Mouse (Mus musculus): ENCODE results near the gene Pde4d. TPM values are rescaled to one million over a fixed set of nuclear protein-coding genes. Genes with fewer than 3 reads are reported as not detected.

The Pde4d gene
- polyA plus RNA-seq, 1 experiment from 2014 or later = 14.9 TPM

DNA sequence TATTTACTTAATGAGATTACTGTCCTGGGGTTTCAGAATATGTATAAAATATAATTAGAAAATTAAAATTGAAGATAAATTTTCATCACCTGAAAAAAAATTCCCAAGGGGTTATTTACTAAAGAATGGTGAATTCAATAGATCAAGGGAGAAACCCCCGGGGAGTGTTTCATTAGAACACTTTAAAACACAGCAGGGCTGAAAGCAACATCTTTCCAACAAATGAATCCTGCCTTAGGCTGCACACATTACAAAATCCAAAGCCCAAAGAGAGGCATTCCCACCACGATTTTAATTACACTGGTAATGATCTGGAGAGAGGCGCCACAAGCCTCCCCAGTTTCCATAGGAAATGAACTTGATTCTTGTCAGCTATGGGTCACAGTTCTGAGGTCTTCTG is 1205.6 kb downstream of the Pde4d start:
- Histone ChIP-seq H3K27me3 (ENCODE audit: control insufficient read depth, insufficient read depth, low read depth, low read length) (no peaks in the 10 kb centered on the region), H3K36me3 (ENCODE audit: control insufficient read depth, insufficient read depth, low read length) (no peaks in the 10 kb centered on the region), H3K4me2 (ENCODE audit: low read depth, low read length) (no peak overlapping the region), H3K4me3 (ENCODE audit: low read length) (no peak overlapping the region), H3K4me1 (replicated peaks; ENCODE audit: control insufficient read depth, insufficient read depth, low read length) (no peaks in the 10 kb centered on the region), H3K27ac (ENCODE audit: low read length) (no peak overlapping the region), H3K9ac (ENCODE audit: low read length) (no peak overlapping the region), H3K9me3 (ENCODE audit: control insufficient read depth, low read length) (no peaks in the 10 kb centered on the region)
- no peak for ATAC-seq (ENCODE audit: low read depth)
- whole genome bisulfite sequencing = 75% methylated on average over 3 of the region's 3 CpGs

DNA sequence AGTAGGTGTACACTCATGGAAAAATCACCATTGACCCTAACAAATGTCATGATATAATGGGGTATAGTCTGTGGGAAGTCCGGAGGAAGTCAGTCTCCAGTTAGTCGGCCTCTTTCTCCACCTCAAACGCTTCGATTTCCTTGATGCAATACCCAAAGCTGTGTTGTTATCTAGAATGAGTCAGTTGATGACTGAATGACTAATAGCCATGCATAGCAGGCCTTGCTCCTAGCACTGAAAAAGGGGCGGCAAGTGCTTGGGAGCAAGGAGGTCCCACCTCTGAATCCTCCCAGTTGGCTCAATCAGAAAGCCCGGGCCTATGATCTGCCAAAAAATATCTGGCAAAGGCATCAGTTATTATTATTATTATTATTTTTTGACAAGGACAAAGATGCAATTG is 1209.4 kb downstream of the Pde4d start:
- no peaks in the 10 kb centered on the region for H3K9me3 ChIP-seq (ENCODE audit: control insufficient read depth, low read length)
- H3K9ac ChIP-seq (ENCODE audit: low read length) = no peak overlapping the region
- no peak overlapping the region for H3K4me2 ChIP-seq (ENCODE audit: low read depth, low read length)
- no peaks in the 10 kb centered on the region for H3K27me3 ChIP-seq (ENCODE audit: control insufficient read depth, insufficient read depth, low read depth, low read length)
- no peaks in the 10 kb centered on the region for H3K36me3 ChIP-seq (ENCODE audit: control insufficient read depth, insufficient read depth, low read length)
- WGBS = 38% methylated on average over 6 of the region's 6 CpGs
- H3K4me1 ChIP-seq (replicated peaks; ENCODE audit: control insufficient read depth, insufficient read depth, low read length) = no peaks in the 10 kb centered on the region
- H3K4me3 ChIP-seq (ENCODE audit: low read length) = no peak overlapping the region
- H3K27ac ChIP-seq (ENCODE audit: low read length) = no peak overlapping the region
- no peak for ATAC-seq (ENCODE audit: low read depth)

DNA sequence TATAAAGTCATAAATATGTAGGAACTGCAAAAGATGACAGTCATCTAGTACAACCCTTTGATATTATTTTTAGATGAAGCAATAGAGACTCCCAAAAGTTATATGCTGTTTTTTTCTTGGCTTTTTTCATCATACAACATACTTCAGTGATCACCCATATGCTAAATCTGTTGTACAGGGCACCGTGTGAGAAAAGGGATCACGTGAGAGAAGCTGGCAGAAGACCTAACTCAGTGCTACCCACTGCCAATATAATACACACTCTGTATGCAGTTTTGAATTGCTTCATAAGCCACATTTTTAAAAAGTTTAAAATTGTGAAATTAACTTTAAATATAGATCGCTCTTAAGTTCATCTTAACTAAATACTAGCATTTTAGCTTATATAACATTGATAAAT is 1211.6 kb downstream of the Pde4d start:
- WGBS = 88% methylated on average over 3 of the region's 3 CpGs
- Histone ChIP-seq H3K9me3 (ENCODE audit: control insufficient read depth, low read length) (no peaks in the 10 kb centered on the region), H3K4me1 (replicated peaks; ENCODE audit: control insufficient read depth, insufficient read depth, low read length) (peaks cover 8% of the 10 kb centered on the region), H3K9ac (ENCODE audit: low read length) (no peak overlapping the region), H3K4me2 (ENCODE audit: low read depth, low read length) (no peak overlapping the region), H3K27ac (ENCODE audit: low read length) (no peak overlapping the region), H3K27me3 (ENCODE audit: control insufficient read depth, insufficient read depth, low read depth, low read length) (no peaks in the 10 kb centered on the region), H3K36me3 (ENCODE audit: control insufficient read depth, insufficient read depth, low read length) (no peaks in the 10 kb centered on the region), H3K4me3 (ENCODE audit: low read length) (no peak overlapping the region)
- ATAC-seq (ENCODE audit: low read depth) = no peak

DNA sequence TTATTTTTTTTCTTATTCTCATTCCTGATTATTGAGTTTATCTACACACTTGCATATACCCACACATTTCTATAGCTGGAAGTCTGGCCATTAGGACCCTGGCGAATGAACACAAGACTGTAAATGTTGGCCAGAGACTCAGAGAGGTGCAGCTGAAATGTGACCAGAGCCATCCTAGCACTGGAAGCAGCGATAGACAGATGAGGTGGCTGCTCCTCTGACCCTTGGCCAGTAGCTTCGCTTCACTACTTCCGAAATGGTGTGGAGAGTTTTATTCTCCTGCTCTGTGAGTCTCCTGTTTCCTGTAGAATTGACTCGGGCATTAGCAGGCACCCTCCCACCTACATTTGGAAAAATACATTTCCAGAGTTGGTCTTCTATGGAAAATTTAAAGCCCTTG is 1212.4 kb downstream of the Pde4d start:
- no peak for ATAC-seq (ENCODE audit: low read depth)
- Histone ChIP-seq H3K9ac (ENCODE audit: low read length) (no peak overlapping the region), H3K4me3 (ENCODE audit: low read length) (no peak overlapping the region), H3K4me1 (replicated peaks; ENCODE audit: control insufficient read depth, insufficient read depth, low read length) (peaks cover 8% of the 10 kb centered on the region), H3K36me3 (ENCODE audit: control insufficient read depth, insufficient read depth, low read length) (no peaks in the 10 kb centered on the region), H3K9me3 (ENCODE audit: control insufficient read depth, low read length) (no peaks in the 10 kb centered on the region), H3K27ac (ENCODE audit: low read length) (no peak overlapping the region), H3K4me2 (ENCODE audit: low read depth, low read length) (no peak overlapping the region), H3K27me3 (ENCODE audit: control insufficient read depth, insufficient read depth, low read depth, low read length) (no peaks in the 10 kb centered on the region)
- WGBS = 41% methylated on average over 5 of the region's 5 CpGs

DNA sequence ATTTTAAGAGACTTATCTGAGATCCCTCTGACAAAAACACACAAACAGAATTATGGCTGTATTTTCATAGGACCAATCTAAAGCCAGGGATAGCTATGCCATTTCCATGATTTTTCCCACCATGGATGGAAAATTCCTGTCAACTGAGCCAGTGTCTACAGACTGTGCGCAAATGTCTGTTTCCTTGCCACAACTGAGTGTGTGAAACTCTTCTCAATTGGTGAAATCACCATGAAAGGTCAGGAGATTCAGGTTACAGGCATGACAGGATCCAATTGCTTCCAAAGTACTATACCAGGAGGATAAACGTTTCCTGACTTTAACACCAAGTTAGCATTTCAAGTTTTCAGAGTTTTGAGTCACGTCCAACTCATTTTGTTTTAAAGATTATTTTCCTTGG is 1213.0 kb downstream of the Pde4d start:
- Histone ChIP-seq H3K4me1 (replicated peaks; ENCODE audit: control insufficient read depth, insufficient read depth, low read length) (peaks cover 8% of the 10 kb centered on the region), H3K9ac (ENCODE audit: low read length) (no peak overlapping the region), H3K27me3 (ENCODE audit: control insufficient read depth, insufficient read depth, low read depth, low read length) (no peaks in the 10 kb centered on the region), H3K9me3 (ENCODE audit: control insufficient read depth, low read length) (no peaks in the 10 kb centered on the region), H3K4me2 (ENCODE audit: low read depth, low read length) (no peak overlapping the region), H3K36me3 (ENCODE audit: control insufficient read depth, insufficient read depth, low read length) (no peaks in the 10 kb centered on the region), H3K4me3 (ENCODE audit: low read length) (no peak overlapping the region), H3K27ac (ENCODE audit: low read length) (no peak overlapping the region)
- ATAC-seq (ENCODE audit: low read depth) = no peak
- 51% methylated on average over 3 of the region's 3 CpGs for WGBS

DNA sequence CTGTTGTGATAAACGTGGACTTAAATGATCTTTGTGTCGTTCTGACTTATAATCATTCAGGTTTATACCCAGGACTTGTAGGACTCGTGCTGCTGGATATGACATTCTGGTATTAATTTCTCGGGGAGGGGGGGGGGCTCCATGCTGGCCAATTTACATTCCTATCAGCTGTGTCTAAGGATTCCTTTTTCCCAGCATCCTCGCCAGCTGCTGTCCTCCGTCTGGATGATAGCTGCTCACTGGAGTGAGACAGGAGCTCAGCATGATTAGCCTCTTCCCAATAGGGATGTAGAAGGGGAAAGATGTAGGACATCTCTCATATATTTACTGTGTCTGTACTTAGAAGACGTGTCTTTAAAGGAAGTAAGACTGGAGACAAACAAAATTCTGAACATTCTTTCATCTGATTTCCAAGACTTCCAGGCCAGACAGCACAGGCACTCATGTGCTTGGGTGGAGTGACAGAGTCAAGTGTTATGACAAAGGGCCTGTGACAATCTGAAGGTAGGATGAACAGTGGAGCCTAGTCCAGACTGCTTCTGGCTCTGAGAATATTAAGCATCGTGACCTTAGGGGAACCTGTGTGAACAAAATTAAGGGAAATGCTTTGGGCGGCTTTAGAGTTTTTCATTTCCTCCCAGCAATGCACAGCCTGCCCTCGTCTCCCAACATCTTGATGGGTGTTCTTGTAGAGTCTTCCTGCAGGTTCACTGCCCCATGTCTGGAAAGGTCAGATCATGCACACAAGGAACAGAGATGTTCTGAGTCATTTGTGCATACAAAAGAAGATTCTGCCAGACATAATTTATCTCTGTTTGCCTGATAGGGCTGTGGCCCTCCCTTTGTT is 1215.4 kb downstream of the Pde4d start:
- ATAC-seq (ENCODE audit: low read depth) = peak; percentile 57
- WGBS = 41% methylated on average over 10 of the region's 10 CpGs
- Histone ChIP-seq H3K9ac (ENCODE audit: low read length) (no peak overlapping the region), H3K4me1 (replicated peaks; ENCODE audit: control insufficient read depth, insufficient read depth, low read length) (peaks cover 8% of the 10 kb centered on the region), H3K36me3 (ENCODE audit: control insufficient read depth, insufficient read depth, low read length) (no peaks in the 10 kb centered on the region), H3K9me3 (ENCODE audit: control insufficient read depth, low read length) (no peaks in the 10 kb centered on the region), H3K4me2 (ENCODE audit: low read depth, low read length) (no peak overlapping the region), H3K27ac (ENCODE audit: low read length) (no peak overlapping the region; the same call in 1 of the 2 replicates), H3K27me3 (ENCODE audit: control insufficient read depth, insufficient read depth, low read depth, low read length) (no peaks in the 10 kb centered on the region), H3K4me3 (ENCODE audit: low read length) (no peak overlapping the region)

DNA sequence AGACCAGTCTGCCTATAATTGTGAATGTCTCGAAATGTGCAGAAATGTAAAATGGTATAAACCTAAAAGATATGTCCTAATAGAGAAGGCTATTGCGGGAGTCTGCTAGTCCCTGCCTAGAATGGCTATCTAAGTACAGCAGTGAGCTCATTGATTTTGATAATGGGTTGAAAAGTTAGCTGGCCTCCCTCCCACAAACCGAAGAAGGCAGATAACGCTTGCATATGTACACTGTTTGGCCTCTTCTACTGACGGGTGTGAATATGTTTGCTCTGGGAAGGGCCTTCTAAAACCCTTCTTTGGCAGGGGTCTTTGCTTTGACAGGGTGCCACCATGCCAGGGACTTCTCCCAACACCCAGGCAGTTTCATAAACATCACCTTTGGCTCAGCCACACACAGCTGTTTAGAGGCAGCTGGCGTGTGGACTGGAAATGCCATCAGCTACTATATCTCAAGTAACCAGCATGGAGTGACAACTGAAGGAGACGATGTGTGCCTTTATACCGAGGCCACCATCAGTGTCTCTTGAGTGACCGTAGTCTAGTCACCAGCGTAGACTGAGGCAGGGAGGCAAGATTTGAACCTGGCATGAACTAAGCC is 1216.2 kb downstream of the Pde4d start:
- 34% methylated on average over 10 of the region's 10 CpGs for WGBS
- Histone ChIP-seq H3K4me3 (ENCODE audit: low read length) (no peak overlapping the region), H3K4me1 (replicated peaks; ENCODE audit: control insufficient read depth, insufficient read depth, low read length) (peaks cover 8% of the 10 kb centered on the region), H3K27me3 (ENCODE audit: control insufficient read depth, insufficient read depth, low read depth, low read length) (no peaks in the 10 kb centered on the region), H3K9me3 (ENCODE audit: control insufficient read depth, low read length) (no peaks in the 10 kb centered on the region), H3K36me3 (ENCODE audit: control insufficient read depth, insufficient read depth, low read length) (no peaks in the 10 kb centered on the region), H3K9ac (ENCODE audit: low read length) (no peak overlapping the region), H3K4me2 (ENCODE audit: low read depth, low read length) (no peak overlapping the region), H3K27ac (ENCODE audit: low read length) (no peak overlapping the region)
- peak; percentile 89 for ATAC-seq (ENCODE audit: low read depth)

DNA sequence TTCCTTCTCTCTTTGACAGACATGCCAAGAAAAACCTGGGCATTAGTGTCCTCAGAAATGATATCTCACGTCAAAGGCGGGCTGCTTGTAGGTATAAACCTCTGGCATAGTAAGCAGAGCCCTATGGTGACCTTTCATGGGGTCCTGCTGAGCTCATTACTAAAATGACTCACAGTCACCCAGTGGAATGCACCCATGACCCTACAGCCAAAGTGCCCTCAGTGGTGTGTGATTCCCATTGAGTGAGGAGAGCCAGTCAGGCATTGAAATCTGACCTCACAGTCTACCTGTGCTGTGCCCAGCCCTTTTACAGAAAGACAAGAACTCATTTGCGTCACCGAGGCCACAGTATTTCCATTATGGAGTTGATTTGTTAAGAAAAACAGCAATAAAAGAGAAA is 1220.2 kb downstream of the Pde4d start:
- Histone ChIP-seq H3K9ac (ENCODE audit: low read length) (no peak overlapping the region), H3K9me3 (ENCODE audit: control insufficient read depth, low read length) (no peaks in the 10 kb centered on the region), H3K27ac (ENCODE audit: low read length) (no peak overlapping the region), H3K4me3 (ENCODE audit: low read length) (no peak overlapping the region), H3K27me3 (ENCODE audit: control insufficient read depth, insufficient read depth, low read depth, low read length) (no peaks in the 10 kb centered on the region), H3K4me2 (ENCODE audit: low read depth, low read length) (no peak overlapping the region), H3K36me3 (ENCODE audit: control insufficient read depth, insufficient read depth, low read length) (no peaks in the 10 kb centered on the region), H3K4me1 (replicated peaks; ENCODE audit: control insufficient read depth, insufficient read depth, low read length) (peaks cover 7% of the 10 kb centered on the region)
- 76% methylated on average over 4 of the region's 4 CpGs for WGBS
- ATAC-seq (ENCODE audit: low read depth) = no peak

DNA sequence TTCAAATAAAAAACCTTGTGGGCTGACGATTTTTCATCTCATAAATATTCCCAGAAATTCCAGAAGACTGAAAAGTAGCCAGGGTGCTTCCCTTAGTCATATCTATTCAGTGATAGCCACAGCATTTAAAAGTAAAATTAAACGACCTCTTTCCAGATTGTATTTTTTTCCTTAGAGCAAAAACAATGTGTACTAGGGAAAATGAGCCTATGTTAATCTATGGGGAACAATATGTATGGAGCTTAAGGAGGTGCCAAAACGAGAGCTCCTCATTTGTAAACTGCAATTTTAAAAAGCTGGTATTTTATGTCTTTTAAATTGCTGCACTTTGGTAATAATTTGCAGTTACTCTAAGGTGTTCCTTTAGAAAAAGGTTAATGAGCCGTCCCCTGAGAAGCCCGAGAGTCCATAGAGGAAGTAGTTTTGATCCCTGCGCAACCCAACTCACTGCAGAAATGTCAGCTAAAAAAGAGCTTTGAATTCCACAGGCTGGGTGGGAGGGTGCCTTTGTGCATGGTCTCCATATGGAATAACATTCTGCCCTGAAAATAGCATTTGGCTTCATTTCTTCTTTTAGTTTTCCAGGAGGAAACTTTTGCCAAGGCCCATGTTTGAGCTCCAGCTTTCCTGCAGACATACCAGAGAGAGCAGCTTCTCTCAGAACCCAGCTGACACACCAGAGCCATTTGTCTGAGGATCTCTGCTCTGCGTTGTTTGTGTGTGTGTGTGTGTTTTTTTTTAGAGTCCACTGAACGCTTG is 1222.0 kb downstream of the Pde4d start:
- H3K9ac ChIP-seq (ENCODE audit: low read length) = no peak overlapping the region
- no peak overlapping the region for H3K4me3 ChIP-seq (ENCODE audit: low read length)
- no peaks in the 10 kb centered on the region for H3K27me3 ChIP-seq (ENCODE audit: control insufficient read depth, insufficient read depth, low read depth, low read length)
- no peak for ATAC-seq (ENCODE audit: low read depth)
- H3K36me3 ChIP-seq (ENCODE audit: control insufficient read depth, insufficient read depth, low read length) = no peaks in the 10 kb centered on the region
- H3K9me3 ChIP-seq (ENCODE audit: control insufficient read depth, low read length) = no peaks in the 10 kb centered on the region
- peaks cover 1% of the 10 kb centered on the region; the same call in 1 of the 2 replicates for H3K4me1 ChIP-seq (replicated peaks; ENCODE audit: control insufficient read depth, insufficient read depth, low read length)
- no peak overlapping the region for H3K4me2 ChIP-seq (ENCODE audit: low read depth, low read length)
- 59% methylated on average over 8 of the region's 8 CpGs for WGBS
- H3K27ac ChIP-seq (ENCODE audit: low read length) = no peak overlapping the region
